Mouse (Mus musculus): Measurements from ENCODE around the gene Fscn2.
"Not testable (repeated sequence)": the region's sequence is repeated elsewhere in the genome, so short reads cannot be mapped to it uniquely, and the experiment has no call there.

Gene Fscn2

GRCm38 (mm10) chr11:120397602-120398001 is 36.3 kb downstream of the Fscn2 start:
- no peak for DNase-seq (ENCODE audit: low spot score in 2 of 2)

- DNase-seq (ENCODE audit: low spot score in 2 of 2), result no peak
Measured at GRCm38 (mm10) chr11:120399319-120399718, 38.0 kb downstream of the Fscn2 start.

GRCm38 (mm10) chr11:120404814-120405213 is 43.5 kb downstream of the Fscn2 start:
- DNase-seq (ENCODE audit: low spot score in 2 of 2), result no peak

GRCm38 (mm10) chr11:120405867-120406266 is 44.5 kb downstream of the Fscn2 start:
- peak in 1 of 2 experiments; percentile 22 for DNase-seq (ENCODE audit: low spot score in 2 of 2)

GRCm38 (mm10) chr11:120406445-120406844 is 45.1 kb downstream of the Fscn2 start:
- DNase-seq (ENCODE audit: low spot score in 2 of 2), result no peak

GRCm38 (mm10) chr11:120413621-120414020 is 52.3 kb downstream of the Fscn2 start:
- not testable (repeated sequence) for DNase-seq (ENCODE audit: low spot score in 2 of 2)

Measured in spleen, postnatal 4 days (tissue).